Mouse (Mus musculus) heart, embryonic 11.5 days (tissue): Measurements from ENCODE around the gene Gm17124. TPM values are rescaled to one million over a fixed set of nuclear protein-coding genes. Genes with fewer than 3 reads are reported as not detected.
"Not testable (repeated sequence)": the region's sequence is repeated elsewhere in the genome, so short reads cannot be mapped to it uniquely, and the experiment has no call there.

Experiments
- ATAC-seq: fragments of 200-750 bp; cut with Nextera tagmentation; replicated peaks from 2 replicates; pipeline ENCODE4 v1.8.0; 2017; ENCODE audit warnings: moderate library complexity; ENCODE audit not compliant: insufficient number of reproducible peaks, low FRiP score, low TSS enrichment
- H3K27ac ChIP-seq: fragments of 300-500 bp; sonication (generic); 2 replicates; pipeline ENCODE4 v1.5.1; 2014; ENCODE audit warnings: mild to moderate bottlenecking, low read depth, low read length
- H3K27me3 ChIP-seq: fragments of 300-500 bp; sonication (generic); 2 replicates; pipeline ENCODE4 v1.6.1; 2014; ENCODE audit warnings: mild to moderate bottlenecking, low read length, mixed read lengths; ENCODE audit not compliant: control insufficient read depth, insufficient read depth
- H3K36me3 ChIP-seq: fragments of 300-500 bp; sonication (generic); 2 replicates; pipeline ENCODE4 v1.6.1; 2014; ENCODE audit warnings: mild to moderate bottlenecking, low read length, moderate library complexity, mixed read lengths; ENCODE audit not compliant: control insufficient read depth, insufficient read depth
- H3K4me1 ChIP-seq: fragments of 300-500 bp; sonication (generic); 2 replicates; pipeline ENCODE4 v1.6.1; 2014; ENCODE audit warnings: low read length; ENCODE audit not compliant: control insufficient read depth, insufficient read depth
- H3K4me2 ChIP-seq: fragments of 300-500 bp; sonication (generic); 2 replicates; pipeline ENCODE4 v1.6.1; 2014; ENCODE audit warnings: mild to moderate bottlenecking, moderate library complexity
- H3K4me3 ChIP-seq: fragments of 300-500 bp; sonication (generic); 2 replicates; pipeline ENCODE4 v1.5.1; 2014; ENCODE audit warnings: low read depth, low read length
- H3K9ac ChIP-seq: fragments of 300-500 bp; sonication (generic); 2 replicates; pipeline ENCODE4 v1.6.1; 2014; ENCODE audit warnings: mild to moderate bottlenecking, low read depth, low read length, moderate library complexity
- H3K9me3 ChIP-seq: fragments of 300-500 bp; sonication (generic); replicated peaks from 2 replicates; pipeline ENCODE4 v1.6.1; 2016; ENCODE audit warnings: low read length; ENCODE audit not compliant: control insufficient read depth
- WGBS: fragments of 180-500 bp; shearing (Covaris S2); extraction: QIAGEN DNeasy Blood & Tissue Kit; methylation state at CpG from one replicate; pipeline ENCODE4 v1.1.7; 2014; ENCODE audit not compliant: insufficient replicate concordance; 5-methylcytosine and 5-hydroxymethylcytosine counted together
- microRNA-seq: library from miRNA; unstranded; fragments of <30 nt; microRNA quantifications from one replicate; pipeline ENCODE4, GENCODE M21; 2016; ENCODE audit warnings: borderline number of aligned reads
- polyA plus RNA-seq: library from polyadenylated mRNA; unstranded; fragments of >200 nt; fragmentation: Nextera tagmentation; extraction: Ambion mirVana; gene quantifications from 2 replicates; pipeline ENCODE4 v1.2.1, GENCODE M21; 2014

Gene Gm17124
- polyA plus RNA-seq = not detected in 2 replicates

- no CpG with 5 or more reads among the region's 3 CpGs for WGBS
Observed at GRCm38 (mm10) chr14:42599782-42600181, at the start of gene Gm17124. Gene Gm17124 (minus strand): TSS chr14:42599882.

GRCm38 (mm10) chr14:42641817-42642216 lies 42.1 kb upstream of the Gm17124 start, which contains the start of gene Gm3633:
Gene Gm3633 (minus strand): TSS chr14:42641917.
- H3K4me1 ChIP-seq, H3K27me3 ChIP-seq, H3K4me3 ChIP-seq, H3K9me3 ChIP-seq, H3K4me2 ChIP-seq, H3K27ac ChIP-seq, H3K36me3 ChIP-seq, ATAC-seq, H3K9ac ChIP-seq: not testable (repeated sequence)
- no CpG with 5 or more reads among the region's 2 CpGs for WGBS

More at GRCm38 (mm10) chr14:42599782-42600181, at the start of gene Gm17124:
- not testable (repeated sequence) for H3K36me3 ChIP-seq, H3K9me3 ChIP-seq, H3K4me1 ChIP-seq, ATAC-seq, H3K27me3 ChIP-seq, H3K27ac ChIP-seq, H3K4me2 ChIP-seq, H3K4me3 ChIP-seq, H3K9ac ChIP-seq

Small RNAs within 50 kb of the gene (microRNA-seq; reads per million reads assigned to microRNA genes)
- gene Gm23620 (not detected), gene Gm25228 (not detected)

Other genes starting within 250 kb of the Gm17124 start
- not detected in 2 replicates for gene Gm8005, start 160.2 kb downstream of the Gm17124 start, polyA plus RNA-seq
- not detected in 2 replicates for gene Gm8011, start 136.0 kb downstream of the Gm17124 start, polyA plus RNA-seq
- not detected in 2 replicates for gene Gm8020, start 97.5 kb downstream of the Gm17124 start, polyA plus RNA-seq
- gene Gm8024, start 75.6 kb downstream of the Gm17124 start, polyA plus RNA-seq = not detected in 2 replicates
- not detected in 2 replicates for gene Gm3633, start 42.0 kb upstream of the Gm17124 start, polyA plus RNA-seq
- not detected in 2 replicates for gene Gm10378, start 56.1 kb upstream of the Gm17124 start, polyA plus RNA-seq
- not detected in 2 replicates for gene Gm3015, start 168.9 kb upstream of the Gm17124 start, polyA plus RNA-seq
- gene Gm10377, start 198.1 kb upstream of the Gm17124 start, polyA plus RNA-seq = not detected in 2 replicates